Mouse (Mus musculus): Measurements from ENCODE around the gene Ripor2. TPM values are rescaled to one million over a fixed set of nuclear protein-coding genes. Genes with fewer than 3 reads are reported as not detected.

The Ripor2 gene
- total RNA-seq (2014; fragmentation: Nextera tagmentation) (34.1 and 50.0 TPM in 2 replicates), total RNA-seq (2017) (24.7 and 32.6 TPM in 2 replicates)

- ATAC-seq (replicated peaks; ENCODE audit: low FRiP score, low TSS enrichment, poor library complexity, severe bottlenecking), result no peak
Measured at GRCm38 (mm10) chr13:24581833-24582232, at the start of gene Ripor2. Ripor2 (plus strand) TSS chr13:24582189.

- ATAC-seq (replicated peaks; ENCODE audit: low FRiP score, low TSS enrichment, poor library complexity, severe bottlenecking), result no peak
Measured at GRCm38 (mm10) chr13:24536531-24537167, 45.3 kb upstream of the Ripor2 start.

- ATAC-seq (replicated peaks; ENCODE audit: low FRiP score, low TSS enrichment, poor library complexity, severe bottlenecking), result no peak
Measured at GRCm38 (mm10) chr13:24538012-24538411, 44.0 kb upstream of the Ripor2 start.

GRCm38 (mm10) chr13:24538941-24539340 lies 43.0 kb upstream of the Ripor2 start:
- no peak for ATAC-seq (replicated peaks; ENCODE audit: low FRiP score, low TSS enrichment, poor library complexity, severe bottlenecking)

GRCm38 (mm10) chr13:24545677-24546076 lies 36.3 kb upstream of the Ripor2 start:
- ATAC-seq (replicated peaks; ENCODE audit: low FRiP score, low TSS enrichment, poor library complexity, severe bottlenecking), result no peak

GRCm38 (mm10) chr13:24546801-24547459 lies 35.1 kb upstream of the Ripor2 start:
- ATAC-seq (replicated peaks; ENCODE audit: low FRiP score, low TSS enrichment, poor library complexity, severe bottlenecking), result no peak

- ATAC-seq (replicated peaks; ENCODE audit: low FRiP score, low TSS enrichment, poor library complexity, severe bottlenecking), result no peak
Measured at GRCm38 (mm10) chr13:24548911-24549310, 33.1 kb upstream of the Ripor2 start.

GRCm38 (mm10) chr13:24551100-24551931 lies 30.7 kb upstream of the Ripor2 start:
- peak; percentile 93 for ATAC-seq (replicated peaks; ENCODE audit: low FRiP score, low TSS enrichment, poor library complexity, severe bottlenecking)

- ATAC-seq (replicated peaks; ENCODE audit: low FRiP score, low TSS enrichment, poor library complexity, severe bottlenecking), result 0 out of 2 replicates have a peak, but pooled peaks have one; percentile 20
Measured at GRCm38 (mm10) chr13:24552039-24552438, 29.9 kb upstream of the Ripor2 start.

- ATAC-seq (replicated peaks; ENCODE audit: low FRiP score, low TSS enrichment, poor library complexity, severe bottlenecking), result no peak
Measured at GRCm38 (mm10) chr13:24561391-24561790, 20.6 kb upstream of the Ripor2 start.

GRCm38 (mm10) chr13:24564706-24565105 lies 17.3 kb upstream of the Ripor2 start:
- no peak for ATAC-seq (replicated peaks; ENCODE audit: low FRiP score, low TSS enrichment, poor library complexity, severe bottlenecking)

GRCm38 (mm10) chr13:24565230-24565949 lies 16.6 kb upstream of the Ripor2 start:
- ATAC-seq (replicated peaks; ENCODE audit: low FRiP score, low TSS enrichment, poor library complexity, severe bottlenecking), result peak; percentile 78

- ATAC-seq (replicated peaks; ENCODE audit: low FRiP score, low TSS enrichment, poor library complexity, severe bottlenecking), result no peak
Measured at GRCm38 (mm10) chr13:24565950-24566320, 16.1 kb upstream of the Ripor2 start.

- no peak for ATAC-seq (replicated peaks; ENCODE audit: low FRiP score, low TSS enrichment, poor library complexity, severe bottlenecking)
Measured at GRCm38 (mm10) chr13:24567176-24567811, 14.7 kb upstream of the Ripor2 start.

- no peak for ATAC-seq (replicated peaks; ENCODE audit: low FRiP score, low TSS enrichment, poor library complexity, severe bottlenecking)
Measured at GRCm38 (mm10) chr13:24569066-24569465, 12.9 kb upstream of the Ripor2 start.

GRCm38 (mm10) chr13:24570716-24571115 lies 11.3 kb upstream of the Ripor2 start:
- ATAC-seq (replicated peaks; ENCODE audit: low FRiP score, low TSS enrichment, poor library complexity, severe bottlenecking), result no peak

GRCm38 (mm10) chr13:24571906-24572305 lies 10.1 kb upstream of the Ripor2 start:
- no peak for ATAC-seq (replicated peaks; ENCODE audit: low FRiP score, low TSS enrichment, poor library complexity, severe bottlenecking)

GRCm38 (mm10) chr13:24575126-24575525 lies 6.9 kb upstream of the Ripor2 start:
- no peak for ATAC-seq (replicated peaks; ENCODE audit: low FRiP score, low TSS enrichment, poor library complexity, severe bottlenecking)

Data from megakaryocyte-erythroid progenitor cell, adult 5-6 weeks (primary cell).